Mouse (Mus musculus) ES-E14 (cell line): ENCODE results near the gene Fth1.

ENCODE experiments used
- HCFC1 ChIP-seq: IDR thresholded peaks from 2 replicates; pipeline ENCODE4 v1.6.1; 2012; ENCODE audit warnings: low read length, inconsistent platforms, borderline replicate concordance; ENCODE audit not compliant: insufficient read depth
- MAFK ChIP-seq: IDR thresholded peaks from 2 replicates; pipeline ENCODE4 v1.6.1; 2014; ENCODE audit warnings: mild to moderate bottlenecking, low read depth, low read length, inconsistent platforms; ENCODE audit not compliant: insufficient read depth
- ZC3H11A ChIP-seq: IDR thresholded peaks from 2 replicates; pipeline ENCODE4 v1.6.1; 2012; ENCODE audit warnings: low read depth, mild to moderate bottlenecking, inconsistent platforms, low read length, borderline replicate concordance

DNA sequence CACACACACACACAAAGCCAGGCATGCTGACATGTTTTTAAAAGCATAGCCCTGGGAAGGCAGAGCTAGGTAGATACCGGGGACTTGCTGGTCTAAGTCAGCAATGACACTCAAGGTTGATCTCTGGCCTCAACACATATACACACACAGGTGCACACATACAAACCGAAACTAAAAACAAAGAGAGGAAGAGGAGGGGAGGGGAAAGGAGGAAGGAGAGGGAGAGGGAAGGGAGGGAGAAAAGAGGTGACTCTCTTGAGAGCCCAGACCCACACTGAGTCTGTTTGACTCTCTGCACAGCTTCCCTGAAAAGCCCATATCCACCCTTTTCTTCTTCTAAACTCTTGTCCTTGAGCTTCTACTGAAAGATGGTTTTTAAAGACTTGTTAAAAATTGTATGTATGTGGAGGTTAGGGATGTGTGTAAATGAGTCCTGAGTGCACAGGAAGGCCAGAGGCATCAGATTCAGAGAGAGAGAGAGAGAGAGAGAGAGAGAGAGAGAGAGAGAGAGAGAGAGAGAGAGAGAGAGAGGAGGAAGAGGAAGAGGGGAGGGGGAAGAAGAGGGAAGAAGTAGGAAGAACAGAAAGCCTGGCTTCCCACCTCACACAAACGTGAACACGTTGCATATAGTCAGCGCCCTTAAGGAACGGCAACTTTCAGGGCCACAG, 42.1 kb upstream of the Fth1 start:
- TF ChIP-seq MAFK (no peak), HCFC1 (no peak), ZC3H11A (no peak)
